Mouse (Mus musculus) embryonic facial prominence, embryonic 11.5 days (tissue): ENCODE data around the gene Oxsr1. TPM values are rescaled to one million over a fixed set of nuclear protein-coding genes. Genes with fewer than 3 reads are reported as not detected.
"Not testable (repeated sequence)": the region's sequence is repeated elsewhere in the genome, so short reads cannot be mapped to it uniquely, and the experiment has no call there.

ENCODE experiments used
- ATAC-seq: fragments of 200-750 bp; cut with Nextera tagmentation; replicated peaks from 2 replicates; pipeline ENCODE4 v1.8.0; 2017; ENCODE audit warnings: low read depth; ENCODE audit not compliant: insufficient number of reproducible peaks, low FRiP score, low TSS enrichment
- DNase-seq: peaks from one replicate; pipeline ENCODE4 v3.0.0-alpha.2; 2015; ENCODE audit warnings: low spot score
- H3K27ac ChIP-seq: fragments of 300-500 bp; sonication (generic); replicated peaks from 2 replicates; pipeline ENCODE4 v1.5.1; 2014; ENCODE audit warnings: mild to moderate bottlenecking, low read depth, low read length, control low read depth
- H3K27me3 ChIP-seq: fragments of 300-500 bp; sonication (generic); 2 replicates; pipeline ENCODE4 v1.6.1; 2014; ENCODE audit warnings: mild to moderate bottlenecking, low read length, moderate library complexity, mixed read lengths; ENCODE audit not compliant: control insufficient read depth, insufficient read depth
- H3K36me3 ChIP-seq: fragments of 300-500 bp; sonication (generic); replicated peaks from 2 replicates; pipeline ENCODE4 v1.6.1; 2014; ENCODE audit warnings: low read depth, mild to moderate bottlenecking, low read length, moderate library complexity, mixed read lengths; ENCODE audit not compliant: control insufficient read depth, insufficient read depth
- H3K4me1 ChIP-seq: fragments of 300-500 bp; sonication (generic); 2 replicates; pipeline ENCODE4 v1.6.1; 2014; ENCODE audit warnings: low read length, mixed read lengths; ENCODE audit not compliant: control insufficient read depth, insufficient read depth
- H3K4me2 ChIP-seq: fragments of 300-500 bp; sonication (generic); 2 replicates; pipeline ENCODE4 v1.6.1; 2014; ENCODE audit warnings: low read depth, mild to moderate bottlenecking, control low read depth, low read length, moderate library complexity
- H3K4me3 ChIP-seq: fragments of 300-500 bp; sonication (generic); 2 replicates; pipeline ENCODE4 v1.5.1; 2014; ENCODE audit warnings: low read depth, low read length, control low read depth
- H3K9ac ChIP-seq: fragments of 300-500 bp; sonication (generic); replicated peaks from 2 replicates; pipeline ENCODE4 v1.6.1; 2014; ENCODE audit warnings: mild to moderate bottlenecking, control low read depth, low read length
- H3K9me3 ChIP-seq: fragments of 300-500 bp; sonication (generic); replicated peaks from 2 replicates; pipeline ENCODE4 v1.6.1; 2016; ENCODE audit warnings: mild to moderate bottlenecking, low read length, inconsistent platforms, mixed read lengths; ENCODE audit not compliant: control insufficient read depth
- WGBS: fragments of 180-500 bp; shearing (Covaris S2); extraction: QIAGEN DNeasy Blood & Tissue Kit; methylation state at CpG from one replicate; pipeline ENCODE4 v1.1.7; 2014; 5-methylcytosine and 5-hydroxymethylcytosine counted together
- polyA plus RNA-seq: library from polyadenylated mRNA; unstranded; fragments of >200 nt; fragmentation: Nextera tagmentation; extraction: Ambion mirVana; gene quantifications from 2 replicates; pipeline ENCODE4 v1.2.1, GENCODE M21; 2014

Oxsr1 gene
- polyA plus RNA-seq, 1 experiment from 2014 or later: 15.0 TPM

DNA sequence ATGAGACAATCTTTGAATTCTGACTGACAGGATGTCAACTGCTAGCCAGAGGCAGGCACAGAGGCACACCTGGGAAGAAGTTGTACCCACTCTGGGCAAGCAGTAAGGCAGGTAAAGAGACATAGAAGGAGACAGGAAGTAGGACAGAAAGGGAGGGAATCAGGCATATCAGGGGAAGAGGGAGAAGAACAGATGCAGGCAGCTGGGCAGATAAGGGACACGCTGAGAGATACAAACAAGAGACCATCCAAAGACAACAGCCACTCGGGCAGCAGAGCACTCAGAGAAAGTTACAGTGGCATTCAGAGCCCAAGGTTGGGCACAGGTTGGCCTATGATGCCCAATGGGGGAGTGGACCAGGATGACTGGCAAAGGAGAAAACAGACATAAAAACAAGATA, 91.4 kb downstream of the Oxsr1 start:
- Histone ChIP-seq H3K4me3 (no peak overlapping the region), H3K9ac (no peak overlapping the region)

DNA sequence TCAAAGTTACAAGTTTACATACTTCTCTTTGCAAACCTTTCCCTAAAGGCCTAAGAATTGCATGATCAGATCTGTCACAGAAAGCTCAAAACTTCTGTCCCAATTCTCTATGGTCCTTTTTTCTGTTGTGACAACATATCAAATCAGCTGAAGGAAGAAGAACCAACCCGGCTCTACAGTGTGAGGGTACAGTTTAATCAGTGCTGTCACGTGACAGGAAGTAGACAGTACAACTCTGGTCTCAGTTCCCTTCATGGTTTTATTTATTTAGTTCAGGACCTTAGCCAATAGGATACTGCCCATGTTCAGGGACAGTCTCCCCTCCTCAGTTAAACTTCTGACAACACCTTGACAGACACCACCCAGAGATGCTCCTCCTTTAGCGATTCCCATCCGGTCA, 102.0 kb downstream of the Oxsr1 start:
- no peak for DNase-seq

More for the DNA sequence above, 91.4 kb downstream of the Oxsr1 start:
- DNase-seq (no peak), ATAC-seq (no peak)
- Histone ChIP-seq H3K9me3 (no peaks in the 10 kb centered on the region), H3K27ac (no peak overlapping the region), H3K4me2 (no peak overlapping the region), H3K4me1 (no peaks in the 10 kb centered on the region), H3K27me3 (no peaks in the 10 kb centered on the region), H3K36me3 (no peaks in the 10 kb centered on the region)
- 81% methylated on average over 2 of the region's 2 CpGs for WGBS

GRCm38 (mm10) chr9:119219667-119220066, 102.6 kb downstream of the Oxsr1 start:
- Histone ChIP-seq H3K9me3 (no peaks in the 10 kb centered on the region), H3K27me3 (no peaks in the 10 kb centered on the region), H3K4me3 (no peak overlapping the region), H3K36me3 (no peaks in the 10 kb centered on the region), H3K4me2 (no peak overlapping the region), H3K9ac (no peak overlapping the region), H3K27ac (no peak overlapping the region), H3K4me1 (no peaks in the 10 kb centered on the region)
- 81% methylated on average over 2 of the region's 2 CpGs for WGBS
- DNase-seq (no peak), ATAC-seq (no peak)

More for the DNA sequence above, 102.0 kb downstream of the Oxsr1 start:
- Histone ChIP-seq H3K27ac (no peak overlapping the region), H3K27me3 (no peaks in the 10 kb centered on the region), H3K4me3 (no peak overlapping the region), H3K36me3 (no peaks in the 10 kb centered on the region), H3K4me1 (no peaks in the 10 kb centered on the region), H3K9ac (no peak overlapping the region), H3K4me2 (no peak overlapping the region), H3K9me3 (no peaks in the 10 kb centered on the region)
- no peak for ATAC-seq
- 91% methylated on average over 4 of the region's 4 CpGs for WGBS

DNA sequence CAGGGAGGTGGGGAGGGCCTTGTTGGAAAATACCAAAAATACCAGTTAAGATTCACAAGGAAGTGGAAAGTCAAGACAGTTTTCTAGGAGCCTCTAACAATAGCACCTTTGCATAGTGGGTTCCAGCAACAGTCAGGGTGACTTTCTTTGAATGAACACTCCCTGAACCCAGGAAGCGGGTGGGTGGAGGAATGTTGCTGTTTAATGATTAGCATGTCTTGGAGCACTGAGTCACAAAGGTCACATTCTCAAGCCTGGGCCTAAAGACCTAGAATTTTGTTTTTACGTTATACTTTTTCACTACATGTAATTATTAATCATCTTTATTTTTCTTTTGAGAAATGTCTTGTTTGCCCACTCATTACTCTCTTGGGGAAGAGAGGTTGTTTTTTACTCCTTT, 106.9 kb downstream of the Oxsr1 start:
- H3K4me2 ChIP-seq, DNase-seq, H3K27ac ChIP-seq, H3K9ac ChIP-seq, ATAC-seq, H3K9me3 ChIP-seq, H3K27me3 ChIP-seq, H3K4me1 ChIP-seq, H3K36me3 ChIP-seq, H3K4me3 ChIP-seq: not testable (repeated sequence)
- 89% methylated on average over 2 of the region's 2 CpGs for WGBS

- ATAC-seq: no peak
- 93% methylated on average over 6 of the region's 6 CpGs for WGBS
- Histone ChIP-seq H3K4me1 (no peaks in the 10 kb centered on the region), H3K4me2 (no peak overlapping the region), H3K4me3 (no peak overlapping the region), H3K27me3 (no peaks in the 10 kb centered on the region), H3K27ac (no peak overlapping the region), H3K36me3 (no peaks in the 10 kb centered on the region), H3K9ac (no peak overlapping the region), H3K9me3 (no peaks in the 10 kb centered on the region)
- no peak for DNase-seq
Observed at GRCm38 (mm10) chr9:119214601-119215000, 107.6 kb downstream of the Oxsr1 start.

GRCm38 (mm10) chr9:119212996-119213395, 109.2 kb downstream of the Oxsr1 start:
- Histone ChIP-seq H3K4me1 (no peaks in the 10 kb centered on the region), H3K9ac (no peak overlapping the region), H3K4me2 (no peak overlapping the region), H3K36me3 (no peaks in the 10 kb centered on the region), H3K27ac (no peak overlapping the region), H3K27me3 (no peaks in the 10 kb centered on the region), H3K9me3 (no peaks in the 10 kb centered on the region), H3K4me3 (no peak overlapping the region)
- no peak for ATAC-seq
- no peak for DNase-seq
- 74% methylated on average over 8 of the region's 8 CpGs for WGBS

DNA sequence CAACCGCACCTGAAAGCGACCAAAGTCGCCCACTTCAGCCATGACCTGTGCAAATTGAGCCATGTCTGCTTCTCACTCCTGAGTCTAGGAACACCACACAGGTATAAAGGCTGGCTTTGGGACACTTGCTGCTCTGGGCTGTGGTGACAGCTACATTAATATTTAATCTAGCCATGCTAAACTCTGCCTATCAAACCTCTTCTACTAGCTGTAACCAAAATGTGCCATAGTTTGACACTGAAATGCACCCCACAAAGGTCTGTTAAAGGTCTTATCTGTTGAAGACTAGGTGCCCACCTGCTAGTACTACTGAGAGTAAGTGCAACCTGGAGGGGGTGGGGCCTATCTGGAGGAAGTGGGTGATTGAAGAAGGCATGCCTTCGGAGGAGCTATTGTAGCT, 113.2 kb downstream of the Oxsr1 start, which contains the start of gene Slc22a13:
TSS of gene Slc22a13 (minus strand) at position 101 of the 400 bp plus-strand sequence.
- Histone ChIP-seq H3K27ac (no peak within 1 kb of the TSS), H3K4me3 (no peak within 1 kb of the TSS), H3K27me3 (no peaks in the 10 kb centered on the region), H3K36me3 (no peaks in the 10 kb centered on the region), H3K9ac (no peak within 1 kb of the TSS), H3K4me2 (no peak within 1 kb of the TSS), H3K9me3 (no peaks in the 10 kb centered on the region), H3K4me1 (no peaks in the 10 kb centered on the region)
- DNase-seq: no peak
- ATAC-seq: no peak
- 90% methylated on average over 3 of the region's 4 CpGs for WGBS

DNA sequence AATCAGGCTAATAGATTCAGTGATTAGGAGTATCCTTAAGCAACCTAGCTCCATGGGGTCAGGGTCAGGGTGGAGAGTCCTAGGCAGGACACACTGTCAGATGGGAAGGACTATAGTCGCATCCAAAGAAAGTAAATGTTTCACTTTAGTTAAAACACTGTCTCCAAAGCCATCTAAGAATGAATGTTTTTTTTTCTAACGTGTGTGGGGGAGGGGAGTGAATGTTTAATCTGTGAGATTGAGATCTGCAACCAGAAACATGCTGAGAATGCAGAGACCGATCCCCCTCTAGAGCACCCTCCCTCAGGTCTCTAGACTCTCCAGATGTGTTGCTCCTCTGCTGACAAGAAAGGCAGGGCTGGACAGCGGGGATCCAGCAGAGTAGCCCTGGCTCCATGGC, 115.1 kb downstream of the Oxsr1 start:
- DNase-seq: no peak
- no peak for ATAC-seq
- H3K4me1 ChIP-seq: no peaks in the 10 kb centered on the region
- no peak overlapping the region for H3K4me2 ChIP-seq
- 69% methylated on average over 4 of the region's 4 CpGs for WGBS
- no peak overlapping the region for H3K4me3 ChIP-seq
- H3K9ac ChIP-seq: no peak overlapping the region
- no peaks in the 10 kb centered on the region for H3K36me3 ChIP-seq
- no peaks in the 10 kb centered on the region for H3K9me3 ChIP-seq
- H3K27ac ChIP-seq: no peak overlapping the region
- no peaks in the 10 kb centered on the region for H3K27me3 ChIP-seq
